Mouse (Mus musculus): ENCODE data around the gene Ift52.
"Not testable (repeated sequence)": the region's sequence is repeated elsewhere in the genome, so short reads cannot be mapped to it uniquely, and the experiment has no call there.

Gene Ift52

DNA sequence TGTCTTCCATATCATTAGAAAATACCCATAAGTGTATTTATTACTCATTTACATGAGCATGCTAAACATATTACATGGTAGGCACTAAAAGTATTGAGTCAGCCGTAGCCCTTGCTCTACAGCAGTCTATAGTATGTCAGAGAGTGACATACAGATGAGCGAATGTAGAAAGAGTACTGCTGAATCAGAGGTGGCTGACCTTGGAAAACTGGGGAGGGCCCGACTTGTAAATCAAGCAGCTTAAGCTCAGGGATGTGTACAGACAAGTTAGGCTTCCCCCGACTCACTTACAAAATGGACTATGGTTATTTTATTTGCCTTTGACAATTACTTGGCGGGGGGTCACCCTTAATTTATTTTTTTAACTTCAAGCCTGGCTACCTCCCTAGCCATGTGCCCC is 14.1 kb downstream of the Ift52 start:
- DNase-seq (ENCODE audit: low spot score in 2 of 2): no peak

DNA sequence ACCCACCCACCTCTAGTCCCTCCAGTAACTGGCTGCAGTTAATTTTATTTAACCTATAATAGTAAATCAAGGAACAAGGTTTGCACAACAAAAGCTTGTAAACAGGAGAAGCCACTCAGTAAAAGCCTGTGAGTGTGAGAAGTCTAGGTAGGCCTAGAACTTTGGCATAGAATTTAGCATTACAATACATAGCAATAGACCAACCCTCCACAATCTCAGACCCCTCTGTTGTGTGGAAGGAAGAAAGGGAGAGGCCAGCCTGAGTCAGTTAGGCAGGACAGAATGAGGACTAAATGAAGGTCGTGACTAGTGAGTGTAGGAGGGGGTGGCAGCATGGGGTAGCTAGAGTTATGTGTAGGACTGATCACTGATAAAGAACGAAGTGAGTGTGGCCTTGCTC is 14.6 kb downstream of the Ift52 start:
- DNase-seq (ENCODE audit: low spot score in 2 of 2): no peak

DNA sequence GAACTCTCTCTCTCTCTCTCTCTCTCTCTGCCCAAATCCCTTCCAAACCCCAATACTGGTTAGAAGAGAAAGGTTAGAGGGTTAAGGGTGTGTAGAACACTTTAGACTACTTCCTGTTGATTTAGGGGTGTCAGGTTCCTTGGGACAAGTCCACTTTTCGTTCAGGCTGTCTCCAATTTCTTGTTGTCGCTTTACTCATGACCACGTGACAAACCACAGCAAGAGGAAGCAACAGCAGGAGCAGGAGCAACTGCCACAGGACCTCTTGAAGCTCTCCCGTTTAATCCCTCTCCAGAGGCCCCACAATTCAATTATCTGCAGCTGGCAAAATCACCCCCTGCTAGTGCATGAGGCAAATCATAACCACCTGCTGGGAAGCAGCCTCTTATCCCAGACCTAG is 15.5 kb downstream of the Ift52 start:
- no peak for DNase-seq (ENCODE audit: low spot score in 2 of 2)

DNA sequence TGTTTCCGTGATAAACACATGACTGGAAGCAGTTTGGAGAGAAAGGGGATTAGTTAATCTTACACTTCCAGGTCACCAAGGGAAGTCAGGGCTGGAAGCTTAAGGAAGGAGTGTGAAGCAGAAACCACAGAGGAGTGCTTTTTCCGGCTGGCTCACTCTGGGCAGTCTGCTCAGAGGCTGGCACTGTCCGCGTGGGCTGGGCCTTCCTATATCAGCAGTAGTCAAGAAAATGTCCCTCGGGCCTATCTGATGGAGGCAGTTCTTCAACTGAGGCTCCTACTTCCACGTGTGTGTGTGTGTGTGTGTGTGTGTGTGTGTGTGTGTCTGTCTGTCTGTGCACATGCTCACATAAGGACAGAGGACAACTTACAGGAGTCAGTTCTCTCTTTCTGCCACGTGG is 22.8 kb downstream of the Ift52 start:
- DNase-seq (ENCODE audit: low spot score in 2 of 2): no peak

DNA sequence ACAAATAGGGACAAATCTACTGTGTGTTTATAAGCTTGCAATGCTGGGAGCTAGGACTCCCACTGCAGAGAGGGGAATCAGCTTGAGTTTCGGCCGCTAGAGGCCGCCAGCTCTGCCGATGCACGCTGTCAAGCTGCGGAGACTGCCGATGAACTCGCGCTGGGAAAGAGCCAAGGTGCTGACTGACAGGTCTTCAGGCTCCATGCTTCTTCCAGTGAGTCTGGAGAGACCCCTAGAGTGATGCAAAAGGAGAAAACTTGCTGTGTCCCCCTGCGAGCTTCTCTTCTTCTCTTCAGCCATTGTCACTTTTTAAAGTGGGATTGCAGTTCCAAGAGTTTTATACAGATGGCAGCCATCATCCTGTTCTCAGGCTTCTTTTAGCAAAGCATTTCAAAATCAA is 31.0 kb downstream of the Ift52 start:
- DNase-seq (ENCODE audit: low spot score in 2 of 2): peak; percentile 16 to 66

DNA sequence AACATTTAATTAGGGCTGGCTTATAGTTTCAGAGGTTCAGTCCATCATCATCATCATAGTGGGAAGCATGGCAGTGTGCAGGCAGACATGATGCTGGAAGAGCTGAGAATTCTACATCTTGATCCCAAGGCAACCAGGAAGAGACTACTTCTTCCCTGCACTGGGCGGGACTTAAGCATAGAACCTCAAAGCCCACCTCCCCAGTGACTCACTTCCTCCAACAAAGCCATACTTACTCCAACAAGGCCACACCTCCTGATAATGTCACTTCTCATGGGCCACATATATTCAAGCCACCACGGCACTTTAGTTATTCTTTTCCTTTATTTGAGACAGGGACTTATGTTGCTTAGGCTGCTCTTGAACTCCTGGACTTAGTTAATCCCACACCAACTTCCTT is 32.0 kb downstream of the Ift52 start:
- DNase-seq (ENCODE audit: low spot score in 2 of 2): no peak

DNA sequence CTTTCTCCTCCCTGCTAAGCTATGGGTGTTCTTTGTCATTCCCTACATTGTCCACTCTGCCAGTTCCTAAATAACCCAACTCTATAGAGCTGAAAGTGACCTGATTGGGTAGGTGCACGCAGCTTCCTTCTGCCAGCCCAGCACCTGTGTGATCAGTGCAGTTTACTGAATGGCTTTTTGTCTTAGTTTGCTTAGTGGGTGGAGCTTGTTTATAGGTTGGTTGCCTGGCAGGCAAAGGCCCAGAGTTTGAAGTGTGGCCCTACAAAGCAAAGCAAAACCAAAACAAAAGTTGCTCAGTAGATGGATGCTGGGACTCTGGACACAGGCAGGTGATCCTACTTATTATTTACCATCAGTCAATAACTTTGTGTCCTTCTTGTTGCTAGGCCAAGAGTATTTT is 34.5 kb downstream of the Ift52 start:
- no peak for DNase-seq (ENCODE audit: low spot score in 2 of 2)

DNA sequence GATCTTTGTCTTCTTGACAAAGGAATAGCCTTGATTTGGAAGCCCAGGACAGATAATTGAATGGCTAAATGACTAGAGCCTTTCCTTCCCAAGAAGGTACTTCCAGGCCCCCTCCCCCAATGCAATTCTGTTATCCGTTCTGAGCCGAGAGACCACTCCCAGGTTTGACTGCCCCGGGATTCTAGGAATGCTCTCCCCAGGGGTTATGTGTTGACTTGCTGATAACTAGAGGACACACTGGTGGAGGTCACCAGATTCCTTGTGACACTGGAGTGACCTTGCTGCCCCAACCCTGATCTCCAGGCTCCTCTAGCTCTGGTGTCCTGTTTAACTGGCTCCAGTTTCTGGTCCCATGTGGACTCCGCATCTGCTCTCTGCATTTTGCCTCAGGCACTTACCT is 34.9 kb downstream of the Ift52 start:
- no peak for DNase-seq (ENCODE audit: low spot score in 2 of 2)

DNA sequence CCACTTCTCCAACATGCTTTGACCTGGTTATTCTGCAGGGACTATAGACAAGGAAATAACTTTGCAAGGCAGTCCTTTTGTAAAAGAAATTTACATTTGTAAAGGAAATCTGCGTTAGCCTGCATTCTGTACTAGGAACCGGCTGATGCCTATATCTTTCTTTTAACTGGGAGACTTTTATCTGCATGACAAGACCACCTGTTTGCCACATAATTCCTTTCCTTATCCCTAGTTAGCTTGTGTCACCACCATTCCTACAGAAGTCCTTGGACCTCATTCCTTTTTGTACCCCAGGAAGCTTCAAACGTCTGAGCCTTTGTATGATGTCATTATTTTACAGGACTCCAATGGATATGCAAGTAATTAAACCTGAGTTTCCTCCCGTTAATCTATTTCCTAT is 35.7 kb downstream of the Ift52 start:
- no peak for DNase-seq (ENCODE audit: low spot score in 2 of 2)

DNA sequence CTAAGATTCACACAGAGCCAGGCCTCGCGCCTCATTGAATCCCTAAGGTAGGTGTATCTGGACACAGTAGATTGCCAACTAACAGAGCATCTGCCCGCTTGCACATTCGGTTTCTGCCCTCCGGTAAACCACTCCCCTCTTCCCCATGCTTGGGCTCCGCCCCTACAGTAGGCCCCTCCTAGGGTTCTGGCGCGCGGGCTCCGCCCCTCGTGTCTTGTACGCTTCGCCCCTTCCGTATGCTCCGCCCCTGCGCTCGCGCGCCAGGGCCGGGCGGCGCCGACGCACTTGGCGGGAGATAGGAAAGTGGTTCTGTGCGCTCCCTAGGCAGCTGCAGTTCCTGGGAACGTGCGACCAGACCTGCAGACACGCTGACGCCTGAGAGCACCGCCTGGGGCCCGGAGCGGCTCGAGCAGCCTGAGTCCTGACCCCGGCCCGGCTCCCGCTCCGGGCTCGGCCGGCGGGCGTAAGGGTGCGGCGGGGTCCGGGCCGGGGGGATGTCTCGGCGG is 37.2 kb downstream of the Ift52 start, which contains the start of gene Mybl2:
Gene Mybl2, plus strand, starts transcription at position 353 of the 506 bp plus-strand sequence.
- DNase-seq (ENCODE audit: low spot score in 2 of 2): peak; percentile 89 to 92

DNA sequence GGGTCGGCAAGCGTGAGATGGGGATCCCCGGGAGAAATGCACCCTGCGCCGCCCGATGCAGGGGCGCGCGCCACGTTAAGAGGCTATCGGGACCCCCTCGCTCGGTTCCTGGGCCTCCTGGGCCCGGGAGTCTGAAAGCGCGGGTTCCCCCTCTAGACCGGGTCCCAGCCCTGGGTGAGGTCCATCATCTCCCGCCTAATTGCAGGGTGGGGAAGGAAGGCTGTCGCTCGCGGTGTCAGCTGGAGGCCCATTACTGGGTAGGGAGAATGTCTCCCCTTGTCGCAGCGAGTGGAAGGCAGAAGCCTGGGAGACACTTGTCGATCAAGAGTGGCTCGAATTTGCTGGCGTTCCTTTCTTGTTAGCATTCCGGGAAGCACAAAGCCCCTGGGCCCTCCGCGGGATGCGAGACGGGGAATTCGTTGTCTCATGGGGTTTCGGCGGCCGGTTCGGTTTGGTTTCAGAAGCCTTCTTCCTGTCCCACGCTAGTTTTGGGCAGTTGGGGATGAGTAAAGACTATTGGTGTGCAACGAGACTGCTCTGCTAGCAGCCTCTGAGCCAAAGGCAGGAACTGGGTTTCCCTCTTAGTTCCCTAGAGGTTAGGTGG is 37.8 kb downstream of the Ift52 start:
- peak; percentile 7 to 16 for DNase-seq (ENCODE audit: low spot score in 2 of 2)

DNA sequence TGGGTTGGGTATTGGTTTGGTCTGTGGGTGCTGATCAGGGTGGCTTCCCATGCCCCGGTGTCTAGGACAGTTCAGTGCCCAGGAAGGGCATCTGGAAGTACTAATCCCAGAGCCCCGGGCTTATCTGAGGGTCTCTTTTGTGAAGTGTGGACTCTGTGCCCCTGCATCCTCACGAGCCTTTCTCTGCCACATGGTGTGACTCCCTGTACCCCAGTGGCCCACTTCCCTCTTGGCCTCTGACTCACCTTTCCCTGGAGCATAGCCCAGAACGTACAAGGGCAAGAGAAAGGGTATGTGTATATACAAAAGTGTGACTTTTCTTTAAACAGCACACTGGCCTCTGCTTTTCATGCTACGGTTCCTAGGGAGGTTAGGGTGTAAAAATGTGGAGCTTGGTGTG is 38.6 kb downstream of the Ift52 start:
- no peak for DNase-seq (ENCODE audit: low spot score in 2 of 2)

DNA sequence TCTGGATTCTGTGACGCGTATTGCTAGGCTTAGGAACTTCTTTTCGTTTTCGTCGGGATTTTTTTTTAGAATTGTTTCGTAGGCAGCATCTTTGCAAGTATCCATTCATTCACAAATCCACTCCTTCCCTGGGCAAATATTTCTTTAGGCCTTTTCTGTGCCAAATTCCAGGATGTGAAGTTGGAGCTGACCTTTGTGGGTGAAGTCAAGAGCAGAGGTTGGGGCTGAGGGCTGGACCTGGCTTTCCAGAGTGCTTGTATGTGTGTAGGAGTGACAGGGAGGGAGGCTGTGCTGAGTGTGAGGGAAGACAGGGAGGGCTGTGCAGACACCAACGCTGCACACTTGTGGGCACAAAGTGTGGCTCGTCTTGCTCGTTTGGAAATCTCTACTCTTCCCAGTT is 39.4 kb downstream of the Ift52 start:
- DNase-seq (ENCODE audit: low spot score in 2 of 2): no peak

DNA sequence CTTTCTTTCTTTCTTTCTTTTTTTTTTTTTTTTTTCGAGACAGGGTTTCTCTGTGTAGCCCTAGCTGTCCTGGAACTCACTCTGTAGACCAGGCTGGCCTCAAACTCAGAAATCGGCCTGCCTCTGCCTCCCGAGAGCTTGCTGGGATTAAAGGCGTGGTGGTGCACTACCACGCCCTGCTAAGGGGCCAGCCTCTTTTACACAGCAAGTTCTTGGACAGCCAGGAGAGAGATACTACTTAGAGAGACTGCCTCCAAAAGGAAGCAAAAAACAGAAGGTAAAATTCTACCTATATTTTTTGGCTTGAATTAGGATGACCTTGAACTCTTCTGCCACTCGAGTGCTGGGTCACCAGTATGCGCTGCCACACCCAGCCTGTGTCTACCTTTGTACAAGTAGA is 41.8 kb downstream of the Ift52 start:
- not testable (repeated sequence) for DNase-seq (ENCODE audit: low spot score in 2 of 2)

DNA sequence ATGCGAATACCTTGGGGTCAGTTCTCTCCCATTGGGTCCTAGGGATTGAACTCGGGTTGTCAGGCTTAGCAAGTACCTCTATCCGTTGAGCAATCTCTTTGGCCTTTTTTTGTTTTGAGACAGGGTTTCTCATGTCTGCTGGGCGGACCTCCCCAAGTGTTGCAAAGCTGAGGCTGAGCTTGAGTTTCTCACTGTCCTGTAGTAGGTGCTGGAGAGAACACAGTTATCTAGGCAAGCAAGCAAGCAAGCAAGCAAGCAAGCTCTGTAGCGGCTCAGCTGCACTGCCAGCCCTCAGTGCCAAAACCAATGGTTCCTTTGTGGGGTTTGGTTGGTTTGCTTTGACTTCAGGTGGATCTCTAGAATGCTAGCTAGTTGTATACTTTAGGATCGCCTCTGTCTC is 43.5 kb downstream of the Ift52 start:
- no peak for DNase-seq (ENCODE audit: low spot score in 2 of 2)

DNA sequence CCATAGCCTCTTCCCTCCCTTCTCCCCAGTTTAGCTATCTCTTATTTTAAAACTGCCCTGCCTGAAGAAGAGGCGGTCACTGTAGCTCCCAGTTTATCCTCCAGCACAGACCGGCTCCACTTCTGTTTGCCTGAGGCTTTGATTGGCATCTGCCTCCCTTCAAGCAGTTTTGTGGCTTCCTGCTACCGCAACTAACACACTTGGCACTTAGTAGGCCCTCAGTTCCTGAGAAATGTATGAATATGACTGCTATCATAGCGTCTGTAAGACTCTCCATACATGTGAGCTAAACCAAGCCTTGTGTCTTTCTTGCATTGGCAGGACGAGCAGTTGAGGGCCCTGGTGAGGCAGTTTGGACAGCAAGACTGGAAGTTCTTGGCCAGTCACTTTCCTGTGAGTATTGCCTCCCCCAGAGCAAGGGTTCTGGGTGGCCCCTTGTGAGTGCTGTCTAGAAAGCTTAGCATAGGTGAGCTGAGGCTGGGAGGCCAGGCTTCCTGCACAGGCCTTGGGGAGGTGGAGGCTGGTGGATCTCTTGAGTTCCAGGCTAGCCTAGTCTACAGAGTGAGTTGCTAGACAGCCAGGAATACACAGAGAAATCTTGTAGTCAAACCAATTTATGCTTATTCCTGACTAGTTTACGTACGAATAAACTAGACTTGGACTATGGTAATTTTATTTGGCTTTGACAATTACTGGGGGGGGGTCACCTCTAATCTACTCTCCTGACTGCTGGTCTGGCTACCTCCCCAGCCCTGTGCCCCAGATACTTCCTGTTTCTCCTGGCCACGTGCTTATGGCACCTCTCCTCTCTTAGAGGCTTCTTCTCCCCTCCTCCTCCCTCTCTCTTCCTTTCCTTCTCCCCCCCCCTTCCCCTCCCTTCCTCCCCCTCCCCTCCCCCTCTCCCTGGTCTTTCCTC is 44.3 kb downstream of the Ift52 start:
- DNase-seq (ENCODE audit: low spot score in 2 of 2): no peak

DNA sequence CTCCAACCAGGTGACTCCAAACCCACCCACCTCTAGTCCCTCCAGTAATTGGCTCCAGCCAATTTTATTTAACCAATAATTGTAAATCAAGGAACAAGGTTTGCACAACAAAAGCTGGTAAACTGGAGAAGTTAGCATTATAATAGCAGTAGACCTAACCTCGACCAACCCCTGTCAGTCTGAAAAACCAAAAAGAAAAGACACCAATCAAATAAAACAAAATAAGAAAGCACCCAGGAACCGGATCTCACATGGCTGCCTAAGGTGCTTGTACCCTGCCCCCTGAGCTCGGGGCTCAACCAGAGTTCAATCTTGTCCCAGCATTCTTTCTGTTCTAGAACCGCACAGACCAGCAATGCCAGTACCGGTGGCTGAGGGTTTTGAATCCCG is 45.0 kb downstream of the Ift52 start:
- DNase-seq (ENCODE audit: low spot score in 2 of 2): no peak

DNA sequence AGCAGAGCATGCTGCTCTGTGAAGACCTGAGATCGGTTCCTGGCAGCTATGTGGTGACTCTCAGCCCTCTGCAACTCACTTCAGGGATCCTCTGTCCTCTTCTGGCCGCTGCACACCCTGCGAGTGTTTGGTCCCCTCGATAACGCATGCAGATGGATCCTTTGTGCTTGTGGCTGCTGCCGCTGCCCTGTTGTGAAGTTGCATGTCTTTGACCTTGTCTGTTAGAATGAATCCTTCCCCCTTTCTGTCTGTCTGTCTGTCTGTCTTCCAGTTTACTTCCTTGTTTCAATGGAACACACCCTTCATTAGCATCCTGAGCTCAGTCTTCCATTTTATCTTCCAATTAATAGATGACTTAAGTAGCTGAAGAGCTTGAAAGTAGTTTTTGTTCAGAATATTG is 49.2 kb downstream of the Ift52 start:
- DNase-seq (ENCODE audit: low spot score in 2 of 2): no peak

DNA sequence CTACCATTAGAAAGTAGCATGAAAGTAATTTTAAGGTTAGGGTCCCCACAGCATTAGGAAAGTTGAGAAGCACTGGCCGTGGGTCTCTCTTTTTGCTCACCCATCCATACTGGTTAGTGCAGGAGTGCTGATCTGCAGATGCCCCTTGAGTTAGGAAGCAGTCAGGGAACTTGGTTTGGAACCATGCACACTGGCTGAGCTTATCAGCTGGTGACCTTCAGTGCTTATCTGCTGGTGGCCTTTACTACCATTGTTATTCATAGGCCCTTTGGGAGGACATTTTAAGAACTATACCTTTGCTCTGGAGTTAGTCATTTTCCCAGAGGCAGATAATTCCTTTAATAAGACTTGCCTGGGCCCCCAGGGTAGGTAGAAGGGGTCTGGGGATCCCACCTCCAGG is 50.1 kb downstream of the Ift52 start:
- no peak for DNase-seq (ENCODE audit: low spot score in 2 of 2)

DNA sequence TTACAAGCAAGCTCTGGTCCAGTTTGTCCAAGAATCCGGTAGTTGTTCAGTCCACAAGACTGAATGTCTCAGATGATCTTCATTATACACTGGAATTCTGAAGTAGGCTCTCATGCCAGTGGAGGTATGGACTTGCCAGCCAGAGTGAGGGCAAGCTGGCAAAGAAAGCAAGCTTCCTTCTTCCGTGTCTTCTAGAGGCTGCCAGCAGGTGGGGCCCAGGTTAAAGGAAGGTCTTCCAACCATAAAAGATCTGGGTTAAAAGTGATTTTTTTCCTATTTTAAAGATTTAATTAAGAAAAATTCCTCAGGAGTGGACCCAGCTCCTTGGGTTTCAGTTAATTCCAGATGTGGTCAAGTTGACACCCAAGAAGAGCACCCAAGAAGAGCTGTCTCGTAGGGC is 53.1 kb downstream of the Ift52 start:
- no peak for DNase-seq (ENCODE audit: low spot score in 2 of 2)

DNA sequence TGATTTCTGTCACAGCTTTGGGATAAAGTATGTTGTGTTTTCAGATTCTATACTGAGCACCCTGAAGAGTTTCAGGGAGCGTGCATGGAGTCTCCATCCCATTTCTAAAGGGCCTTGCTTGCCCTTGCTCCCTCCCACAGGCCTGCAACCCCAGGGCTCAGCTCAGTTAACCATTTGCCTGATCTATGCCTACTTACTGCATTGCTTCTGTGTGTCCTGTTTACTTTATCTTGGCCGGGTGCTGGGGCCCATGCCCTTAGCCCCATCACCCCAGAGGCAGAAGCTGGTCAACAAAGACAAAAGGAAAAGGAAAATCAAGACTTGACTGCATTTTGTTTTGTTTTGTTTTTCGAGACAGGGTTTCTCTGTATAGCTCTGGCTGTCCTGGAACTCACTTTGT is 54.4 kb downstream of the Ift52 start:
- no peak for DNase-seq (ENCODE audit: low spot score in 2 of 2)

DNA sequence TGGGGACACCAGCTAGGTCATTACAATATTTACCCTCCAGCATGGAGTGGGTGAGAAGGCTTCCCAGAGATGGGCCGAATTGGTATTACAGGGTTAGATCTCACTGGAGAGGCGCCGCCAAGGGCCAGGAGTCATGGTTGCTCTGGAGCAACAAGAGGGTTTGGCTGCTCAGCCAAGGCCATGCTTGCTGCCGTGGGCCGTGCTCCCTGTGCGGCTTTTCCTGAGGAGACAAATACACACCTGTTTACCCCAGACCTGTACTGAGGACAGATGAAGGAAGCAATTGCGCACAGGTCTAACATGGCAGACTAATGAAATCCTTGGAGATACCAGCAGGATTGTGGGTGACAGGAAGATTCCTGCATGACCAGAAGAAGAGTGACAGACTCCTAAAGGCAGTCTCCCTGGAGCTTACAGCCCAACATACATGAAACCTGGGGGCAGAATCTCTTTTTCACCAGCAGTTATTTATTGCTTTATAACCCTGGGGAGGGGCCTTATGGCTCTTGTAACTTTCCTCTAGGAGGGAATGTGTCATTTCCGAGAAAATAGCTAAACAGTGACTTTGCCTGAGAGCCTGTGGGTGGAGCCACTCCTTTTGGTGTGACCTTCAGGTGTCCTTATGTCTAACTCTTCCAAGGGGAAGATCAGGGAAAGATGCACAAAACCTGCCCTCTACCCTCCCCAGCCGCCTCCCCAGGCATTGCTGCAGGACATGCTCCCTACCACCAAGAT is 56.0 kb downstream of the Ift52 start:
- no peak for DNase-seq (ENCODE audit: low spot score in 2 of 2)

DNA sequence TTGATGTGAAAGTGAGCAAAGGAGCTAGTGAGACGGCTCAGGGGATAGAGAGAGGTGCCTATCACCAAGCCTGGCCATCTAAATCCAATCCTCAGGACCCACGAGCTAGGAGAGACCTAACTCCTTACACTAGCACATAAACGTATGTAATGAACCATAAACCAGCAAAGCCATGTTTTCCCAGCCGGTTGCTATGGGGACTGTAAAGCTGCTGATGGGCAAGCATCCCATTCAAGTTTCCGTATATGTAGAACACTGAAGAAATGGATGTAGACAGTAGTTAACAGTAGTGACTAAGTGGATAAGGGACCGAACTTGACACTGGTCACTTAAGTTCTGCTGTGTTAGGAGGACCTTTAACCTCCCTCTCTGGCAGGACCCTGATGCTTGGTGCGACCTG is 56.9 kb downstream of the Ift52 start:
- no peak for DNase-seq (ENCODE audit: low spot score in 2 of 2)

Measured in thymus, postnatal 10 days (tissue).